Mouse (Mus musculus) forebrain, postnatal 0 days (tissue): Measurements from ENCODE around the gene Shank1. TPM values are rescaled to one million over a fixed set of nuclear protein-coding genes. Genes with fewer than 3 reads are reported as not detected.
A peak's percentile ranks its signal among the peaks of the same experiment; 100 is the strongest.

Source experiments
- ATAC-seq: fragments of 200-750 bp; cut with Nextera tagmentation; 2 replicates; pipeline ENCODE4 v1.8.0; 2017; ENCODE audit warnings: mild to moderate bottlenecking, moderate library complexity
- DNase-seq: peaks from one replicate; pipeline ENCODE4 v3.0.0-alpha.2; 2015
- H3K27ac ChIP-seq: fragments of 300-500 bp; sonication (generic); 2 replicates; pipeline ENCODE4 v1.5.1; 2014; ENCODE audit warnings: low read depth, mild to moderate bottlenecking, antibody characterized with exemption, low read length, moderate library complexity, mixed read lengths
- H3K27me3 ChIP-seq: fragments of 300-500 bp; sonication (generic); 2 replicates; pipeline ENCODE4 v1.6.1; 2014; ENCODE audit warnings: mild to moderate bottlenecking, low read length, mixed read lengths; ENCODE audit not compliant: insufficient read depth
- H3K36me3 ChIP-seq: fragments of 300-500 bp; sonication (generic); 2 replicates; pipeline ENCODE4 v1.6.1; 2014; ENCODE audit warnings: mild to moderate bottlenecking, moderate library complexity; ENCODE audit not compliant: insufficient read depth
- H3K4me1 ChIP-seq: fragments of 300-500 bp; sonication (generic); 2 replicates; pipeline ENCODE4 v1.6.1; 2014; ENCODE audit warnings: antibody characterized with exemption; ENCODE audit not compliant: insufficient read depth
- H3K4me2 ChIP-seq: fragments of 300-500 bp; sonication (generic); 2 replicates; pipeline ENCODE4 v1.6.1; 2014; ENCODE audit warnings: low read depth, mild to moderate bottlenecking, moderate library complexity
- H3K4me3 ChIP-seq: fragments of 300-500 bp; sonication (generic); 2 replicates; pipeline ENCODE4 v1.5.1; 2014; ENCODE audit warnings: low read depth, low read length, mixed read lengths
- H3K9ac ChIP-seq: fragments of 300-500 bp; sonication (generic); 2 replicates; pipeline ENCODE4 v1.6.1; 2014; ENCODE audit warnings: mild to moderate bottlenecking
- H3K9me3 ChIP-seq: fragments of 300-500 bp; sonication (generic); 2 replicates; pipeline ENCODE4 v1.6.1; 2016; ENCODE audit warnings: low read length
- CTCF ChIP-seq: sonication (generic); IDR thresholded peaks from 2 replicates; pipeline ENCODE4 v1.5.1; 2016; ENCODE audit warnings: antibody characterized with exemption, control low read depth, low read depth
- WGBS: fragments of 180-500 bp; shearing (Covaris S2); extraction: QIAGEN DNeasy Blood & Tissue Kit; methylation state at CpG from one replicate; pipeline ENCODE4 v1.1.7; 2014; 5-methylcytosine and 5-hydroxymethylcytosine counted together
- polyA plus RNA-seq: library from polyadenylated mRNA; unstranded; fragments of >200 nt; fragmentation: Nextera tagmentation; extraction: Ambion mirVana; gene quantifications from 2 replicates; pipeline ENCODE4 v1.2.1, GENCODE M21; 2015
- total RNA-seq: library from RNA; depleted of rRNA; stranded (reverse); fragments of >200 nt; gene quantifications from 2 replicates; pipeline ENCODE4 v1.2.3, GENCODE M21; 2014

Shank1 gene
- total and polyA plus RNA-seq, 2 experiments from 2014 or later = 29.7 to 34.2 TPM

DNA sequence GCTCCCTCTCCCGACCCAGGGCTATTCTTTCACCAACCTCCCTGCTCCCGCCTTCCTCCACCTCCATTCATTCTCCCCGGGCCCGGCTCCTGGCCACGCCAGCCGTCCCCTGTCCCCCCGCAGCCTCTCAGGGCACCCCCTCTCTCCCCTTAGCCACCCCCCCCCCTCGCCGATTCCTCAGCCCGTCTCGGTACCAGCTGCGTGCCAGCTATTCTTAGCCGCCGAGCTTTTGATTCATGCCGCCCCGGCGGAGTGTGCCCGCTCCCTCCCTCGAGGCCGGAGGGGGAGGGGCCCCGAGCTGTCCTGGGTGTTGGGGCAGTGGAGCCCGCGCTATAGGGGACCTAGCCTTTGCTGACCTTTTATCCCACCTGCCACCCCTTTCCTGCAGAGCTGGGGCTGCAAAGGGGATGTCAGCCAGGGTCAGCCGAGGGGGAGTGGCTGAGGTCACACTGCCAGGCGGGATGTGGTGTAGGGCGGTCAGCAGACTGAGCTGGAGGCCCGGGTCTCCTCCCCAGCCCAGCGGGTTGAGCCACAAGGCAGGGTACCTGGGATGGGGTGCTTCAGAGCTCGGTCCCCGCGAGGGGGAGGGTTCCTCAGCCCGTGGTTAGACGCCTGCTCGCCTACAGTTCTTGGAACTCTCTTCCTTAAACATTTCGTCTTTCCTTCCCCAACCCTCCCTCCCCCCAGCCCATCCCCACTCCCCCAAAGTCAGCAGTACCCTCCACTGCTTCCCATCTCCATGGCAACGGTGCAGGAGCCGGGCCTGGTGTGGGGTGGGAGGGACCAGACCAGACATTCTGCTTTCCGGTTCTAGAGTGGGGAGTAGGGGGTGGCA lies 1.0 kb downstream of the Shank1 start:
- whole genome bisulfite sequencing = under 1% methylated on average over 37 of the region's 38 CpGs
- H3K4me2 ChIP-seq = peak overlapping the region; percentile 94
- H3K9me3 ChIP-seq = no peaks in the 10 kb centered on the region
- TF ChIP-seq CTCF = no peak
- H3K9ac ChIP-seq = peak overlapping the region; percentile 77
- ATAC-seq (peak; percentile 45), DNase-seq (peak; percentile 58)
- peaks cover 34% of the 10 kb centered on the region for H3K36me3 ChIP-seq
- no peaks in the 10 kb centered on the region for H3K27me3 ChIP-seq
- H3K4me1 ChIP-seq = no peaks in the 10 kb centered on the region
- H3K4me3 ChIP-seq = peak overlapping the region; percentile 74
- peak overlapping the region; percentile 78 for H3K27ac ChIP-seq

DNA sequence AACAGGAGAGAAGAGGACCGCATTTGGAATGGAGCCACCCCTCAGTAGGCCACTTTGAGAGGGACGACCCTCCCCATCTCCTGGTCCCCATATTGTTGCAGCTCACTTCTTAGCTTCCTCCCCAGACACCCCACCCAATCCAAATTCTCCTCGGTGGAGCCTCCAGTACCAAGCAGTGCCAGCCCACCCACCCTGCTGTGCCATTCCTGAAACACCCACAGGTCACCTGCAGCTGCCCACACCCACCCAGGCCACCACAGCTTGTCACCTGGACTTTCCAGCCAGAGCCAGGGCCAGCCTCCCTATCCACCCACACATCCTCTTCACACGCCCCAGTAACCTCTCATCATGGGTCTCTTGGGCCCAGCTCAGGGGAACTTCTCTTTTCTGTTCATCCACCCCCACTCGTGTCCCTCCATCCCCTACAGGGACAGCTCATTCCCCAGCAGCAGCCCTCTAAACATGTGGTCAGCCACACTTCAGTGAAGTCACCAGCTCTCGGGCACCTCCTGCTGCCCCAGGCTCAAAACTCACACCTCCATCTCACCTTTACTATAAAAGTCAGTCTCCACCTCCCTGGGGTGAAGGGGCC lies 1.8 kb downstream of the Shank1 start:
- no peak for TF ChIP-seq CTCF
- Histone ChIP-seq H3K9ac (peak overlapping the region; percentile 77), H3K36me3 (peaks cover 41% of the 10 kb centered on the region), H3K4me3 (peak overlapping the region; percentile 74), H3K27ac (peak overlapping the region; percentile 78; the same call in 1 of the 2 replicates), H3K4me2 (peak overlapping the region; percentile 94), H3K4me1 (no peaks in the 10 kb centered on the region), H3K27me3 (no peaks in the 10 kb centered on the region), H3K9me3 (no peaks in the 10 kb centered on the region)
- ATAC-seq (no peak), DNase-seq (no peak)
- WGBS = 21% methylated on average over 6 of the region's 6 CpGs

DNA sequence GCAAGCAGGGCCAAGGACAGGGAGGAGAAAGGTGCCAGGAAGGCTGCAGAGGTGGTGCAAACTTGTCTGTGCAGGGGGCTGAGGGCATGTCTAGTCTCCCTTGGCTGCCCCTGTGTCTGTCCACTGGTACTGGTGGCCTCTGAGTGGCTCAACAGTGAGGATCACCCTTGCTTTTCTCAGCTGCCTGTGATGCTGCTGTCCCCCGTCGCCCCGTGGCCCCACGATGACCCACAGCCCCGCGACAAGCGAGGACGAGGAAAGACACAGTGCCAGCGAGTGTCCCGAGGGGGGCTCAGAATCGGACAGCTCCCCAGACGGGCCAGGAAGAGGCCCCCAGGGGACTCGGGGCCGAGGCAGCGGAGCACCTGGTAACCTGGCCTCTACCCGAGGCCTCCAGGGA lies 2.4 kb downstream of the Shank1 start:
- no peaks in the 10 kb centered on the region for H3K9me3 ChIP-seq
- TF ChIP-seq CTCF = no peak
- no peak overlapping the region for H3K4me2 ChIP-seq
- ATAC-seq = no peak
- WGBS = 79% methylated on average over 16 of the region's 16 CpGs
- no peaks in the 10 kb centered on the region for H3K27me3 ChIP-seq
- no peak overlapping the region for H3K27ac ChIP-seq
- H3K4me1 ChIP-seq = no peaks in the 10 kb centered on the region
- H3K36me3 ChIP-seq = peaks cover 47% of the 10 kb centered on the region
- no peak for DNase-seq
- no peak overlapping the region for H3K9ac ChIP-seq
- no peak overlapping the region for H3K4me3 ChIP-seq

DNA sequence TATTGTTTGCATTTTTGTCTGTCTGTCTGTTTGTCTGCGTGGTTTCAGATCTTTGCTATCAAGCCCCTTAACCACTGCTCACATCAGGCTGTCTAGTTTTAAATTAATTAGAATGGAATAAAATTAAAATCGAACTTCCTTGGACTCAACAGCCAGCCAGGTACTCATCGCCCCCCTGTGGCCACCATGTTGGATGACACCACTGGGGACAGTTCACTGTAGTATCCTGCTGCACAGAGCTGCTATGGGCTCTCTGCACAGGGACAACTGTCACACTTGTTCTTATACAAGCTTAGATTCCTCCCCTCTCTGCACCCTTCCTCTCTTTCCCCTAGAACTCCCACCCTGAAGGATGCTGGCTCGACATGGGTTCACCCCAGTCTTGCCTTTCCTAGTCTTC lies 7.9 kb downstream of the Shank1 start:
- 34% methylated on average over 4 of the region's 4 CpGs for WGBS
- DNase-seq = peak; percentile 40
- H3K9me3 ChIP-seq = no peaks in the 10 kb centered on the region

DNA sequence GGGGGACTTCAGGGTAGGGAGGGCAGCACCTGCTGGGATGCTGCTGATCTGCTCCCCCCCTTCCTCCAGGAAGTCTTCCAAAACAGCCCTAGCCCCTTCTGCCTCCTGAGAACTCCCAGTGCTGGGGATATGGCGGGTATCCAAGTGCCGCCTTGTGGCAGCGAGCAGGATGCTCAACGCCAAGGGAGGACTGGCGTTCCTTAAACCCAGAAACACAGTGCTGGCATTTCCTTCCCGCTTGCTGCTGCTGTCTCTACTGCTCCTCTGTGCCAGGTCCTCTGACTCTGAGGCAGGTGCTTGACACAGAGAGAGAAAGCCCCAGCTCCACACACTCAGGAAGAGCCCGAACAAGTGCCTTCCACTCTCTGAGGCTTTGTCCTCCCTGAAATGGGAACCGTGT lies 10.8 kb downstream of the Shank1 start:
- H3K4me1 ChIP-seq = no peaks in the 10 kb centered on the region
- ATAC-seq = peak; percentile 73
- H3K27me3 ChIP-seq = no peaks in the 10 kb centered on the region
- WGBS = 41% methylated on average over 8 of the region's 8 CpGs
- H3K4me2 ChIP-seq = no peak overlapping the region
- no peaks in the 10 kb centered on the region for H3K9me3 ChIP-seq
- no peak overlapping the region for H3K4me3 ChIP-seq
- H3K9ac ChIP-seq = no peak overlapping the region; the same call in 1 of the 2 replicates
- peak overlapping the region; percentile 64 for H3K27ac ChIP-seq
- TF ChIP-seq CTCF = peak; percentile 58
- DNase-seq = peak; percentile 84
- H3K36me3 ChIP-seq = peaks cover 79% of the 10 kb centered on the region

More for the DNA sequence above, 7.9 kb downstream of the Shank1 start:
- no peaks in the 10 kb centered on the region for H3K4me1 ChIP-seq
- peaks cover 83% of the 10 kb centered on the region for H3K36me3 ChIP-seq
- no peak overlapping the region for H3K4me3 ChIP-seq
- no peak overlapping the region for H3K9ac ChIP-seq
- H3K27me3 ChIP-seq = no peaks in the 10 kb centered on the region
- H3K27ac ChIP-seq = no peak overlapping the region
- H3K4me2 ChIP-seq = no peak overlapping the region
- TF ChIP-seq CTCF = peak; percentile 72
- peak; percentile 36; the same call in 1 of the 2 replicates for ATAC-seq

DNA sequence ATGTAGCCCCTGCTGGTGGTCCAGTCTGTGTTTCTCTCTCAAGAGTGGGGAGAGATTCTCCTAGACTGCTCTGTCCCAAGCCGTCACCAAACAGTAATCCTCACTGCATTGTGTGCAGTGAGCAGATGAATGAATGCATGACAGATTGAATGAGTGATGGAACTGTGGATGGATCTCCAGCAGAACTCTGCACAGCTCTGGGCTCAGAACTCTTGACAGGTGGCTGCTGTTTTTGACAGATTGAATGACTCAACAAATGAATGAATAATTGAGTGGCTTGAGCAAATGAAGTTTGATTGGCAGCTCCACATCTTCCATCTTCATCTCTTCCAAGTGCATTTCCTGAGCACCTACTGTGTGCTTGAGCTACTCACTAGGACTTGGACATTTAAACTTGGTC lies 12.2 kb downstream of the Shank1 start:
- Histone ChIP-seq H3K4me3 (no peak overlapping the region), H3K4me1 (no peaks in the 10 kb centered on the region), H3K4me2 (no peak overlapping the region), H3K27me3 (no peaks in the 10 kb centered on the region), H3K9me3 (no peaks in the 10 kb centered on the region), H3K27ac (no peak overlapping the region), H3K36me3 (peaks cover 79% of the 10 kb centered on the region), H3K9ac (no peak overlapping the region)
- DNase-seq (no peak), ATAC-seq (no peak)
- no peak for TF ChIP-seq CTCF
- WGBS = 63% methylated on average over 1 of the region's 1 CpGs

DNA sequence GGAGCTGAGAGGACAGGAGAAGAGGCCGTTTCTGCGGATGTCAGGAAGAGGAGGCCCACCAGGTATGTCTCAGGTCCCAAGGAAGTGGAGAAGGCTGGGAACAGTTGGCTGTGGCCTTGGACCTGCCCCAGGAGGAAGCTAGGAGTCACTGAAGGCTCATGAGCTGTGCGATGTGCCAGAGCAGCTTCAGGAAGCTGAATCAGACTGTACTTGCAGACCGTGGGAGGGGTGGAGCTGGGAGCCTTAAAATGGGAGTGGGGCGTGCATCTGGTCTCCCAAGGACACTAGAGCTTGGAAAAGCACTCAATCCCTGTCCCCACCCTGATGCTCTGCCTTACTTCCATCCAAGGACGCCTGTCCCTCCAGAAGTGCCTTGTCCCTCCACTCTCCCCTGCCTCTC lies 16.6 kb downstream of the Shank1 start:
- H3K4me1 ChIP-seq = no peaks in the 10 kb centered on the region
- H3K4me2 ChIP-seq = no peak overlapping the region
- WGBS = 80% methylated on average over 6 of the region's 6 CpGs
- H3K4me3 ChIP-seq = no peak overlapping the region
- H3K27ac ChIP-seq = no peak overlapping the region
- H3K27me3 ChIP-seq = no peaks in the 10 kb centered on the region
- no peaks in the 10 kb centered on the region for H3K9me3 ChIP-seq
- ATAC-seq (no peak), DNase-seq (no peak)
- no peak for TF ChIP-seq CTCF
- peaks cover 71% of the 10 kb centered on the region for H3K36me3 ChIP-seq
- H3K9ac ChIP-seq = no peak overlapping the region
